Mouse (Mus musculus) CD8-positive naive resting alpha-beta T cell, adult 2 months (primary cell): ENCODE measurements around the gene Foxs1.

Experiments used
- DNase-seq, 2 experiments: peaks; one replicate each; pipeline ENCODE4 v3.0.0; 2022; ENCODE audit warnings: low read depth in 2 of 2, low spot score in 2 of 2

The Foxs1 gene

DNA sequence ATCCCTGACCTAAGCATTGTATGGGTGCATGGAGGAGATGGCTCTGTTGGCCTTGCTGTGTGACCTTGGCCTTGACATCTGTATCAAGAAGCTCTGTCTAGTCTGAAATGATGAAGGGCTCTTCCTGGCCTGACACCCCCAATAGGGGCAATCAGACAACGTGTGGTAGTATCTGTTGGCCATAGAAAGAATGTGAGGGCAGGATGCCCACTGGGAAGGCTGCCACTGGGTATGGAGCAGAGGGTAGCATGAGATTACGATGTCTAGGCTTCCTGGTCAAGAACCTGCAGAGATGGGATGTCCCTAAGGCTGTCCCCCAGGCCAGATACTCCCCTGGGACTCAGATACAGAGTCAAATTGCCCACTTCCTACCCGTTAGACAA, 4.0 kb downstream of the Foxs1 start:
- DNase-seq = no peak

DNA sequence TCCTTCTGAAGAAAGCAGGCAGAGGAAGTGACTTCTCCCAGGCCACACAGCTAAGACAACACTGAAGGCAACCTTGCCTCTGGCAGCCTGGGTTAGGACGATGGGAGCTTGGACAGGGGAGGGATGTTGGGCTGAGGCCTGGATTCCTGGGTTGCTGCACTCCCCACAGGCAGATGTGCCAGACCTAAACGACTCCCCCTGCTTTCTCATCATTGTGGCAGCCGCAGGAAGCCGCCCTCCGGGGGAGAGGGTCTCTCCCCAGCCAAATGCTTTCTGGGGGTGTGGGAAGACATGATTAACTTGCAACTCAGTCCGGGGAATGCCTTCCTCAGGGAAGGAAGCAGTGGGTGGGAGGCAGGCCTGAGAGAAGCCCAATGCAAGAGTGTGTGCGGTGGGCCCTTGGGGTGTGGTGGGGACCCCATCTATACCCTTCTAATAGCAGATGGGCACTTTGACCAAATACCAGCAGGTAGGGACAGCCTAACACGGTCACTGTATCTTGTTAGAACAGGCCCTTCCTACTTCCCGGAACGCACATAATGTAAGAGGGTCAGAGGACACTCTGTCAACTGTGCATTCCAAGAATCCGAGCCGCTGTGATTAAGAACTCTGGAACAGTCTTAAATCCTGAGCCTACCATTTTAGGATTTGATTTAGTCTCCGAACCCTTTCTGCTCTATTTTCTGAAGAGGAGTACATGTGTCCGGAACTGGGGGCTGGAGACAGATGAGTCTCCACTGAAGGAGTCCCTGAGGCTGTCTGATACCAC, 4.6 kb downstream of the Foxs1 start:
- DNase-seq = no peak

DNA sequence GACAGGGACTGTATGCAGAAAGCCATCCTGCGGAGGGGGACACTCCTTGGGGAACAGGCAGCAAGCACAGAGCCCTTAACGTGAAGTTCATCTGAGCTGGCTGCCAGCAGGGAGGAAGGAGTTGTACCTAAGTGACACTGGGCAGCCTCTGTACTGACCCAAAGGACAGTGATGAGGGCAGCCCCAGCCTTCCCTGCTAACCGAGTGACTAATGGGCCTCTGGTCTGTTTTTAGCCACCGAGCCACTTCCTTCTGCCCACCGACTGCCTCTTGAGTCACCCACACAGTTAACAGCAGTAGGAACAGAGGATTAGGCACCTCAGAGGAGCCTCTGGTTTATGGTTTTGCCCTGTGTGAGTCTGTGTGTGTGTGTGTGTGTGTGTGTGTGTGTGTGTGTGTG, 5.6 kb downstream of the Foxs1 start:
- no peak for DNase-seq

DNA sequence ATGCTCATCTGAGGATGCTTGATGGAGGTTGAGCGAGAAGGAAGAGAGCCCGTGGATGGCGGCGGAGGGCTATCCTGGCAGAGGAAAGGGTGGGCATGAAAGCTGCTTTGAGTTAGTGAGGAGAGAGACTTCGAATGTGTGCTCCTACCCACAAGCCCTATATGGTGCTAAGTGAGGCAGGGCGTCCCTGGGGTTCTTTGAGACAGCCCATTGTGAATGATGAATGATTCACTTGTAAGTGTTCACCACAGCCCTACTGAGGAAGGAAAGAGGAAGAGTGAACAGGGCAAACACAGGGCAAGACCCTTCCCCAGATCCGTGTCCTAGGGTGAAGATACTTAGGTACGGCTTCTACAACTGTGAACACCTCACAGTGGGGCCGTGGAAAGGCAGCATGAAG, 6.1 kb downstream of the Foxs1 start:
- DNase-seq = no peak

DNA sequence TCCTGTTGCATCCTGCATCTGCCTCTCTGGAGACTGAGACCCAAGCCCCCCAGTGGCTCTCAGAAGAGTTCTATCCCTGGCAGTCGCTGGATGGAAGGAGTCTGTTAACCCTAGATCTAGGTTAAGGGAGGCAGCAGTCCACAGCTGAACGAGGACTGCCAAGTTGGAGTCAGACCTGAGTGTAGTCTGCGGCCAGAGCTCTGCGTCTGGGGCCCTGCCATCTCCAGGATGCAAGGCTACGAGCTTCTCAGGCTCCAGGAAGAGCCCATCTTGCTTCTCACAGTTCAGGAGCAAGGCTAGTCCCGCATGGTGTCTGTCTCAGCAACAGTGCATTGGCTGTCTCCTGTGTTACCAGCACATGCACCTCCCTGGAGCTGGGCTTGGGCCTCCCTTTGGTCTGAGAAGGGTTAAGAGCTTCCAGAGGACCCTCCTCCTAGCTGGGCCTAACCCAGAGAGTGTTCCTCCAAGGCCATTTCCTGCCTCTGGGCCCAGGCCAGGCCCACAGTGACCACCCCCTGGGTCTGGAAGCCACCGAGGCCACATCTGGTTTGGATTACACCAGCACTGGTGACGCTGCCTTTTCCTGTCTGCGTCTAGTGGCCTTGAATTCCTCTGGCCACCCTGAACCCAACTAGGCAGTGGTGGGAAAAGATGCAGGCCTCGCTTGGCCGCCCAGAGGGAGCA, 7.7 kb downstream of the Foxs1 start:
- no peak for DNase-seq

DNA sequence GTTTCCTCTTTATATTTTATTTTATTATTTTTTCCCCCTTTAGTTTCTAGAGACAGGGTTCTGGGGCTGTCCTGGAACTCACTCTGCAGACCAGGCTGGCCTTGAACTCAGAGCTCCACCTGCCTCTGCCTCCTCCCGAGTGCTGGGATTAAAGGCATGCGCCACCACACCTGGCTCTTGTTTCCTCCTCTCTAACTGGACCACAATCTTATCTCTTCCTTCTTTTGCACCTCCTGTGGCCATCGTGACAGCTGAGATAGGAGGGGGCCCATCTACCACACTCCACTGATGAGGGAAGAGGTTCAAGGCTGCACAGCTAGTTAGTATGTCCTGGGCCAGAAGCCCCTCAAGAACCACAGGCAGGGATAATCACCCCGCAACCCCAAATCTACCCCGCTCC, 8.5 kb downstream of the Foxs1 start:
- no peak for DNase-seq

DNA sequence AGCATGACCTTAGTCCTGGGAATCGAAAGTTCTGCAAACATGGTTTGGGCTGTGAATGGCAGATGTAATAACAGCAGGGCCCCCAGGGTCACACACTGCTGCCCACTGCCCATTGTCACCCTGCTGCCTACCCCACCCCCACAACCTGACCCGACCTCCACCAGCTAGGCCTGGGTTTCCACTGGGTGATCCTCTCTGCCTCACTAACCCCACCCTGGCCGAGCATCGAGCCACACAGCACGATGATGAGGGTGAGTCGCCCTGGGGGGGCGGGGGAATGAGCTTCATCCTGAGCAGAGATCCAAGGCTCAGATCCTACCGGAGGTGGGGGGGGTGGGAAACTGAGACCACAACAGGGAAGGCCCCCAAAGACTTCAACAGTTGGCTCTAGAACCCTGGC, 8.9 kb downstream of the Foxs1 start:
- DNase-seq = no peak

DNA sequence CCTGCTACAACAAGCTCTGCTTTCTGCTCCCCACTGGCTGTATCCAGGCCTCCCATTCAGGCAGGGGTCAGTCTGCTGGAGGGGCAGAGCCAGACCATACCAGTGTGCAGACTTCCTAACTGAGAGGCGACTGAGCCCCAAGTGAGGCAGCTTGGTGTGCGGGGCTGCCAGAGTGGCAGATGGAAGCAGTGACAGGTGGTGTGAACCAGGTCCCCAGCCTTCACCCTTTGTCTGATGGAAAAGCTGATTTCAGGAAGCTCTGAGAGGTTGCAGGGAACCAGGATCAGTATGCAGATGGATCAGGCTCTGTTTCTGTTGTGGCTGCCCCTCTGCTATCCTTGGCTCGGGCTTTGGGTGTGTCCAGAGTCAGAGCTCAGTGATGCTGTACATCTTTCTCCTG, 9.4 kb downstream of the Foxs1 start:
- no peak for DNase-seq

DNA sequence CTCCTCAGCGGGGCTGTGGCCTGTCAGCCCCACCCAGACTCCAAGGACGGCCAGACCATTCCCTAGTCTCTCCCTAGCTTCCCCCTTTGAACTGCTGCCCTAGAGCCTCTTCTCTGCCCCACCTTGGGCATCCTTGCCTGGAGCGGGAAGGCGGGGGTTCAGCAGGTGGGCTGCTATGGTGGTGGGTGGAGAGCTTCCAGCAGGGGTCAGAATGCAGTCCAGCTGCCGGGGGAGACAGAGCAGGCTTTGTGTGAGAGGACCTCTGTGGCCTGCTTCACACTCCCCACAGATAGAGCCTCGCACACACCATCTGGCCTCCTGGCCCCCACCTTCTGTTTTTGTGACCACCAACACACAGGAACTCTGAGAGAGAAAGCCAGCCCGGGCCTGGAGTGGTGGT, 10.6 kb downstream of the Foxs1 start:
- no peak for DNase-seq

DNA sequence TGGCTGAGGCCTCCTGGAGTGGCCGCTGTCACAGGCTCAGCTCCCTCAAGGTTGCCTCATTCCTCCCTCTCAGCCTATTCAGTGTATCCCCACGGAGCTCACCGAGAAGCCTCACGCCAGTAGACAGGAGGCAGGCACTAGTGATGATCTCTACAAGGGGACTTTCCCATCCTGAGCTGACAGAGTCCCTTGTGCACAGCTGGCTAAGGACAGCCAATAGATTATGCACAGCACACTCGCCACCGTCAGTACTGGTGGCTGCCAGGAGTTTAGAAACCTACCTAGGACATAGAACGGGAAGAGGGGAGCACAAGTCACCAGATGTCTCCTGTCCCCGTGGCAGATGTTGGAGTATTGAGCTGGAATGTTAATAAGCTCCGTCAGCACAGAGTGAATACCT, 15.3 kb downstream of the Foxs1 start:
- DNase-seq = no peak

DNA sequence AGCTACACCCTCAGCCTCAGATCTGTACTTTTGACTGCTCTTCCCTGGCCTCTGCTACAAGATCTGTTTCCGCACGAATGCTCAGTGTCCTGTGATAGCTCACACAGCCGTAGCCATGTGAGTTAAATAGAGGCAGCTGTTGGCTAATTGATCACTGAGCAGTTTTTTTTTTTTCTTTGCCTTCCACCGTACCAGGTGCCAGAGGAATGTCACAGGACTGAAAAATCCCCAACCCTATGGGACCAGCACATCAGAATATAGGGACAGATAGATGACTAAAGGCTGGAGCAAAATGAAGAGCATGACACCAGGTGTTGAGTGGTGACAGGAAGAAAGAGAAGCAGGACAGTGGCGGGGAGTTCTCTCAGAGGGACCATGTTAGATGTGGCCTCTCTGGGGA, 16.9 kb downstream of the Foxs1 start:
- no peak for DNase-seq

DNA sequence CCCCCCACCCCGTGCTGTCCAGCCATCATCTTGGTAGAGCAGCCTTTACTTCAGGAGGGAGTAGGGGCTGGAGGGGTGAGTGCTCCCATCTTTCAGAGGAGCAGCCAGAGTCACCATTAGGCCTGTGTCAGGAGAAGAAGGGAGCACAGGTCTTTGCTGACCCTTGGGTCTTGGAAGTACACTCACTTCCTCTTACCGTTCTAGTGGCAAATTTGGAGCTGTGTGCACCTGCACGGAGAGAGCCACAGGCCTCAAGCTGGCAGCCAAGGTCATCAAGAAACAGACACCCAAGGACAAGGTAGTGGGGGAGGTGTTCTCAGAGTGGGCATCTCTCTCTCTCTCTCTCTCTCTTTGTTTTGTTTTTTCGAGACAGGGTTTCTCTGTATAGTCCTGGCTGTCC, 17.6 kb downstream of the Foxs1 start:
- DNase-seq = no peak

DNA sequence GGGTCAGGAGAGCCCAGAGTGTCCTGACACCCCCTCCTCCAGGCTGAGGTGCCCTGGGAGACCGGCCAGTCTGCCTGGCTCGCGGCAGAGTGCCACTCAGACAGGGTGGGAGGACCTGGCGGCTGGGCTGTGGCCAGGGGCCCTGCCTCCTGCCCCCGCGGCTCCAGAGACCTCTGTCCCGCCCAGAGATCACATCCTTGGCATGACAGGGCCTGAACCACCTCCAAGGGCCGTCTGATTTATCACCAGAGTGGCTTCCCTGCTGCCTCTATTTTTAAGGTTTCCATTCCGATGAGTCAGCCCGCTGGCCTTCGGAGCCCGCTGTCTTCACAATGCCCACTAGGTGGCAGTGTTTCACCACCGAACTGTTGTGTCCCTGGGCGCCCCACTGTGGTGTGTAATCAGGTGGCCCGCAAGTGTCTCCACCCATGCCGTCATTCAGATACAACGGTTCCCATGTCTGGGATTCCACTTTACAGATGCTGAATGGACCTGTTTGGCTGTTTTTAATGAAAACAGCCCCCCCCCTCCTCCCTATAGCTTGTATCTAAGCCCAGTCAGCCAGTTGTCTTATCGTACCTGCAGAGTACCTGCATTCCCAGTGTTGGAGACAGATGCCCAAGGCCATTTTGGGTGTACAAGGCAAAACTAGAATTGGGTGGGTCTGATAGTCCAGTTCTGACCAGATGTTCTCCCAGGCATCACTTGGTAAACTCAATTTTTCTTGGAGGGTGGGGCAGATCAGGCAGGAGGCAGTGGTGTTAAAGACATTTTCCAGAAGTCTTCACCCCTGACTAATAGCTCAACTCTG, 18.5 kb downstream of the Foxs1 start:
- DNase-seq = peak; percentile 63 to 78

DNA sequence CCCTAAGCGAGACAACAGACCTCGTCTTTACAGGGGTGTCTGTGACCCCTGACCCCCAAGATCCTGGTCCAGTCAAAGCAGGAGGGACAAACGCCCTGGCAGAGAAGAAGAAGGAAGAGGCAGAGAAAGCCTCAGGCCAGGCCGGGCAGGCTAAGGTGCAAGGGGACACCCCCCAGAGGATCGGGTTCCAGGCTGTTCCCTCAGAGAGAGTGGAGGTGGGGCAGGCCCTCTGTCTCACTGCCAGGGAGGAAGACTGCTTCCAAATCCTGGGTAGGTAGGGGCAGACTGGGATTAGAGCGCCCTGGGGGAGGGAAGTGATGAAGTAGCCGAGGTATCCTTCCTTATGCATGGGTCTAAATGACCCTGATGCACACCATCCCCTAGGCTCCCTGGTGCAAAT, 19.5 kb downstream of the Foxs1 start:
- no peak for DNase-seq

DNA sequence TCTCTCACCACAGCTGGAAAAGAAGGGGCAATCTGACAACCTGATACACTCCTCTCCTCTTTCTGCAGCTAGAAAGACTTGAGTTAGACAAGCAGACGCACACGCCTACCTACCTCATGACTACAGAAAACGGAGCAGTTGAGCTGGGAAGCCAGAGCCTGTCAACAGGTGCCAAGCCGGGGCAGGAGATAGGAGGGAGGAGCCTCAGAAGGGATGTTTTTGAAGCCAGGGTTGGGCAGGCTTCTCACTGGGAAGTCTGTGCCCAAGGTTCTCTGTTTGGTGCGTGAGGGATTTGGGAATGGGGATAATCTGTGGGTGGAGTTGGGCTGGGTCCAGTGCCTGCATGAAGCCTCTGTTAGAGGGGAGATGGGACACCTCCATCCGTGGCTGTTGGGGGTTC, 21.6 kb downstream of the Foxs1 start:
- no peak for DNase-seq

DNA sequence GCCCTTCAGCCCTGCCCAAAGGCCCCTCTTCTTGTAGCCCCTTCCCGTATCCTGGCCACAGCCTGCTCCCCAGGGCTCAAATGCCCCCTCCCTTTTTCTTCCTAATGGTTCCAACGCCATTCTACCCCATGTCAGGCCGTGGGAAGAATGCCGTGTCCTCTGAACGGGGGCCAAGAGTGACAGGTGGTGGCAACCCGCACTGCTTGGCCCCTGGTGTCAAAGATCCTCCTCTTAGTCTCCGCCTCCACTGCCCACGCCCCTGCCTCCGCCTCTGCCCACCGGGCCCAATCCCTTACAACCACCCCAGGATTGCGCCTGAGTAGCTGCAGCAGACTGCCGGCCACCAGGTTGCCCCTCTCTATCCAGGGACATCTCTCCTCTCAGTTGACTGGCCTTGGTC, 22.0 kb downstream of the Foxs1 start, which contains the start of gene Mylk2:
Mylk2 (plus strand) TSS at position 322 of the 400 bp plus-strand sequence.
- DNase-seq = no peak

DNA sequence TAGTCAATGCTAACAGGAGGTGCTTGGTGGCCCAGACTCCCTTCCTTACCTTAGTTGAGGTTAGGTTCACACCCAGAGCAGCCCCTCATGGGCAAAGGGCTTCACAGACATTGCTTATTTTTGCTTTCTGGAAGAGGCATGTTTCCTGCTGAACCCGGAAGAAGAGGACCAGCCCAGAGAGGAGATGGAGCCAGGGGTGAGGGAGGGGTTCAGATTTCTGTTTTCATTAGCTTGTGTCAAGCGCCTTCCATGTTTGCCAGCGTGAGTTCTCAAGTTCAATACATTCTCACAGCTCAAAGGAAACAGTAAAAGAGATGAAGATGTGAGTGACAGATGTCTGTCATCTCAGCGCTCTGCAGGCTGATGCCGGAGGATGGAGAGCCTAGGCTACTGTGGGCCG, 23.2 kb downstream of the Foxs1 start:
- DNase-seq = no peak

DNA sequence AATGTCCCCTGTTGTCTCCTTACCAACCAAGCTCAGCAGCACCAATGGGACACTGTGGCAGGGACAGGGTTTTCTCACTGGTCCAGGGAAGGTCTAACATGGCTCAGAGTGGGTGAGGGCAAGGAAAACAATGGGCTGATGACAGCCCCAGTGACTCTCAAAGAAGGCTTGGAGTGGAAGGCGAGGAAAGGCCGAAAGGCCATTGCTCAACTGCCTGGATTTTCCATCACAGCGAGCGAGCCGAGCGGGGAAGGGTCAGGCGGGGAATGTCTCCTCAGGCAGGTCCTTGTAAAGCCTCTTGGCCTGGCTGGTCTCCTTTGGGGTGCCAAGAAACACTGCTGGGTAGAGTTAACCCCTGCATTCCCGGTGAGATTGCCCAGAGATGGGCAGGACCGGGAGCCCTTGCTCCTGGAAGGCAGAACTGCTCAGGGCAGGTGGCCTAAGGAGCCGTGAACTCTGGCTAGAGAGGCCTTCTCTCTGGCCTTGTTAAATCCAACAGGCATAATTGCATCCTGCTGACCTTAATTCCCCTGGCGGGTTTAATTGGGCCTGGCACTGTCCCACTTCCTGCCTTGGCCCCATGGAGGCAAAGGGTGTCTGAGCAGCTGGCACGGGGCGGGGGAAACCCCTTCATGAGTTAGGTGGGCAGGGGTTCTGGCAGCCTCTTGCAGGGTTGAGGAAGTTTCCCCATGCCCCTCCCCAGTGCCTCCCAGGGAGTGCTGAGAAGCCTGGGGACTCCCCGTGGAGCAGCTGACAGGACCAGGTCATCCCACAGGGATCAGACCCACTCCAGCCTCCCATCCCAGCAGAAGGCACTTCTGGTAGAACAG, 25.7 kb downstream of the Foxs1 start:
- DNase-seq = no peak

DNA sequence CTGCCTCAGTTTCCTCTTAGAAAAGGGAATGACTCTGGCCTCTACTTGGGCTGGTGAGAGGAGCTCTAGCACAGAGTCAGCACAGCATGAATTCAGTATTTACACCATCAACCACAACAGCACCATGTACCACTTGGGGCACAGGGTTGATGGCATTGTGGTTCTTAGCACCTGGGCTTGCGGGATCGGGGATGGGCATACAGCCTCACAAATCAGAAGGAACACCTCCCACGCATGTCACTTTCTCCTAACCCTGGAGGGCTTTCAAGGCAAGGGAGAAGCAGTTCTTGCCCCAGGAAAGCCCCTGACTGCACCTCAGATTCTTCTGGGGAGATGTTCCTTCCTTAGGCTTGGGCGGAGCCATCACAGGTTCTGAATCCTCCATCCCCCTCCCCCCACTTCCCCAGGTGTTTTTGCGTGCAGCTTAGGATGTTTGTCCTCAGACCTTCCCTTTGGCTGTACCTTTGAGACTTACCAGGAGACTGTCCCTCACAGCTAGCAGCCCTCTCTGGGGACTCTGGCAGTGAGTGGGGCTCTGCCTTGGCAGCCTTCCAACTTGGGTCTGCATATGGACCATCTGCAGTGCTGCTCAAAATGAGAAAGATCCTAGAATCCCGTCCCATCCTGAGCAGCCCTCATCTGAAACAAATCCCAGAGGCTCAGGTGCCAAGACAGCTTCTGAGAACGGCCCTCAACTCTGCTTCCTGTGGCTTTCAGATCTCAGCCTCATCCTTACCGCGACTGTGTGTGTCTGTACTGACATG, 26.6 kb downstream of the Foxs1 start:
- DNase-seq = no peak

DNA sequence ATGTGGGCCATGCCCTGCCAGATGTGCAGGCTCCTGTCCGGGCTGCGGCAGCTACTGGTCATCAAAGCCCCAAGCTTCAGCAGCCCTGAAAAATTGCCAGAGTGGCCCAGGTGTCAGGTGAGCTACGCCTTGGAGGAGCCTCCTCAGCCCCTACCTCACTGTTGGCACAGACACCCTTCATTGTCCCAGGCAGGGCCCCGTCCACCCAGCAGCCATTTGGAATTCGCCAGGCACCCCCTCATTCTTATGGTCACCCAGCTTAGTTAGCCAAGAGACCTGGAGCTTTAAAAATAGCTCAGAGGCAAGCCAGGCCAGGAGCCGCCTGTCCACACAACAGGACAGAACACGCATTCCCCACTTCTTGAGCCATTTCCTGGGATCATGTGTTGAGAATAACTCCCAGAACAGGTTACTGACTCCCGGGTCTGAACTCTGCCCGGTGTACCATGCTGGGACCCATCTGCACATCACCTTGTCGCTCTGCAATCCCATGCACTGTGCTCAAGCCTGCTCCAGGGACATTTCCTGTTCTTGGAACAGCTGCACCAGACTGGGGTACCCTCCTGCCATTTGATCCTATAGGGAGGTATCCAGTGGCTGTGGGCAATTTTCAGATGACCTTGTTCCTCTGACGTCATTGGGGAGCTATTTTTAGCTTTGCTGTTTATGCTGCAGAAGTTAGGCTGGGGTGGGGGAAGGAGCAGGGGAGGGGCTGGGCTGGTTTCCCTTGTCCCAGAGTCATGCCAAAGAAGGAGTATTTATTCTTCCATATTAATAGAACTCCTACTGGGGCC, 27.8 kb downstream of the Foxs1 start:
- DNase-seq = no peak
